Mouse (Mus musculus) gastrocnemius, postnatal 4 days (tissue): Measurements from ENCODE around the gene Brip1. TPM values are rescaled to one million over a fixed set of nuclear protein-coding genes. Genes with fewer than 3 reads are reported as not detected.

ENCODE experiments used
- DNase-seq, 2 experiments: peaks; one replicate each; pipeline ENCODE4 v3.0.0; 2021 to 2022; ENCODE audit warnings: low spot score in 2 of 2, mixed read lengths in 2 of 2
- total RNA-seq, 2 experiments: library from RNA; stranded (reverse); gene quantifications; 2 replicates each; pipeline ENCODE4 v1.2.3; 2021

Brip1 gene
- total RNA-seq, 2 experiments from 2014 or later, result 4.9 to 5.3 TPM

DNA sequence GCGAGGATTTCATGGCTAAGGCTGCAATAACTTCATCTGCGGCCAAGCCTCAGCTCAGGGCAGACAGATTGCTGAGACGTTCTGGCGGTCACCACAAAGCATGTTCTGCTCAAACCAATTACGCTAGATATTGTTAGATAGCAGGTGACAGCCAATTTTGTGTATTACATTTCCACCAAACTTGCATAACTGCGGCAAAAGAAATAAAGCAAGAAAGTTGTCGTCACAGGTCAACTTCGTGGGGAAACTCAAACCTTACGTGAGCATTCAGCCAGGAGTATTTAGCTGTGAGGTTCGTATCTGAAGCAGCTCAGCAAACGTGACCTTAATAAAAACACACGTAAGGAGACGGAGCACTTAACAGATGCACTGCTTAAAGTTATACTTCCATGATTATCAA lies 162.3 kb downstream of the Brip1 start:
- no peak for DNase-seq

DNA sequence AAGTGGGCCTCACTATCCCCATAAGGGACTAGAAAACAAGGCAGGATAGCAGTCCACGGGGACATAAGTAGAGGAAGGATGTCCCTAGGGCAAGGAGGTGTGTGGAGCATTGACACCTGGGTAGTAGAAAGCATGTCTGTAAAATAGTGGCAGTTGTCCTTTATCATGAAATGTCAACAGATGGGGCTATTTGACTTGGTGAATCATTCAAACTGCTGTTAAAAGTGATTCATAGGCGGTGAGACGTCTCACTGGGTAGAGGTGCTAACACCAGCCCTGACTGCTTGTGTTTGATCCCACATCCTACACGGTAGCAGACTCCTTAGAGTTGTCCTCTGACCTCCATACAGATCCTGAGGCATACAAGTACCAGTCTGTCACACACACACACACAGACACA lies 168.1 kb downstream of the Brip1 start:
- DNase-seq, result no peak

DNA sequence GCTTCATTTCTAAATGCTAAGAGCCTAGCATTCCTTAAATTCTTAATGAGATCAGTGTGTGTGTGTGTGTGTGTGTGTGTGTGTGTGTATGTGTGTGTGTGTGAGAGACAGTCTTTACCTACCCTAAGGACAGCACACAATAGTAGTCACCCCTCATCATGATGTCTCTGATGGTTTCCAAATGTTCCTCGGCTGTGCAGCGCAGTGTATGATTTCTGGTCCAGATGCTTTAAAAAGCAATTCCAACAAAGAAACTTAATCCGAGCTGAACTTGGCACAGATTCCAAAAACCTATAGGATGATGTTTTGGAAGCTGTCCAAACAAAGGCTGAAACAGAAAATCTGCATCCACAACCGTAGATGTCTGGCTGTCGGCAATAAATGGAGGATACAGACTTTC lies 173.0 kb downstream of the Brip1 start:
- DNase-seq, result no peak

DNA sequence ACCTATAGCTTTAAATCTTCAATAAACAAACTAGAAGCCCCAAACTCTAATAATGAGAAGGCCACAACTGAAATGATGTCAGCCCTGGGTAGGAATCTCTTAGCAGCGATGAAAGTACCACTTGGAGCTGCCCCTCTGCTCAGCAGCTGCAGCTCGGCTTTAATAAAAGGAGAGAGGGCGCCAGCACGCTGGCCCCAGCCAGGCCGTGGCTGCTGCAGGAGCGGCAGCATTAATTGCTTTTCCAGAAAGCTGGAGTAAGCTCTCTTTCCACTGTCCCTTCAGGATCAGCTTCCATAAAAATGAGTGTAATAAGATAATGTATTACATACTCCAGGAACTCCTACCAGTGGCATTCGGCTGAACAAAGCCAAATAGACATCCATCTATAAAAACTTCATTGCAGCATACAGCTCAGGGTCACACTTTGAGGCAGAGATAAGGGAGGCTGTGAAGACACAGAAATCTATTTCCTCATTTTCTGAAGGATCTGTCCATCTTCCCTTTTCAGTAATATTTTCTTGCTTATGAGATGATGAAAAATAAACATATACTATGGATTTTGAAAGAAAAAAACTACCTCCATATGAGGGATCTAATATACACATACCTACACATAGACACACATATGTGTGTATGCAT lies 174.3 kb downstream of the Brip1 start:
- peak in 1 of 2 experiments; percentile 41 for DNase-seq

DNA sequence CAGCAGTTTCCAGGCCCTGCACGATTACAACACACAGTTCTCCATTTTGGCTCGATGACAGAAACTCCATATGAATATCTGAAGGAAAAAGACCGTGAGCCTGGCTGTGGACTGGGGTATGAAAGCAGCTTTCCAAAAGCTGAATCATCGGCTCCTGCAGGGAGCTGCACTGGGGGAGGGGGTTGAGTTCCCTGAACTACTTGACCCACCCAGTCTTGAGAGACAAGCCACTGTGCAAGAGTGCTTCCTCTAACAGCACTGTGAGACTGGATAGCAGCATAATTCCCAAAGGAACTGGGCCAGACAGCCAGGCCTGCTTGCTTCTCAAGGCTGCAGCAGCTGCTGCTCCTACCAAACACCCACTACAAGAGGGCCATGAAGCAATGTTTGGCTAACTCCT lies 178.6 kb downstream of the Brip1 start:
- DNase-seq, result peak in 1 of 2 experiments; percentile 19

DNA sequence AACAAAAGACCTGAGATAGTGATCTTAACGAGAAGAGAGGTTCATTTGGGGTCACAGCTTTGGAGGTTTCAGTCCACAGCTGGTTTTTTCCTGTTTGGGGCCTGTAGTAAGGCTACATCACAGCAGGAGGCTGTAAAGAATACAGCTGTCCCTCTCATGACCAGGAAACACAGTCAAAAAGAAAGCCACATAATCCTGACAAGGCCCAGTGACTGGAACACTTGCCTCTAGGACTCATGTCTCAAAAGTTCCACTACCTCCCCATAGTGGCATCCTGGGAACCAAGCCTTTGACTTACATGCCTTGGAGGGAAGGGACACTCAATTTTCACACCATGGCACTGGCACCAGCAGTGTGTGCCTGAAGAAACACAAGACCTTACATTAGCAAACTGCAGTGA lies 181.0 kb downstream of the Brip1 start:
- no peak for DNase-seq

DNA sequence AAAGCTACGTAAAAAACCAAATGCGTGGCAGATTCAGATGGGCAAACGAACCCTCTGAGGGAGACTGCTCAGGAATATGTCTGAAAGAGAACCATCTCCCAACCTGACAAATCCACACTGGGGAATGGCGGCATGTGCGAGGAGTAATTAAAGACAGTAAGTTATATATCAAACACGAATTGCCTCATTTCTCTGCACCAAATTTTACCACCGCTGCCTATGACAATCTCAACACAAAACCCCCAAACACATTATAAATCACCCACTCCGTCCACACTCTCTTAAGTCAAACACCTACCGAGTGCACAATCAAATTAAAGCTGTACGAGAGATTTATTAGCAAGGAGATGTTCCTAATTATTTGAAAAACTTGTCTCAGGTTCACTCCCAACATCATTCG lies 184.8 kb downstream of the Brip1 start:
- DNase-seq, result no peak

DNA sequence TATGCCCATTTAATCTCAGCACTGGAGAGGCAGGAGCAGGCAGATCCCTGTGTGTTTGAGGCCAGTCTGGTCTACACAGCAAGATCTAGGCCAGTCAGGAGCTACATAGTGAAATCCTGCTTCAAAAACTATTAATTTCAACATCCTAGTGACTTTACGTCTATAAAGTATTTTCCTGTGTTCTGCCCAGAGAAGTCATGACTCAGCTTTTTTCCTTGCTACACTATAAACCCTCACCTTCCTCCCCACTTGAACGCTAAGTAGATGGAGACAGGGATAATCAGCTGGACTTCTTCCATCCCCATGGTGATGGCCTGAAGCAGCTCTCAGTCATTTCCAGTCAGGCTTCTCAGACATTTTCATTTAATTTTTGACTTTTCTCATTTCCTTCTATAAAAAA lies 187.9 kb downstream of the Brip1 start:
- DNase-seq, result no peak

DNA sequence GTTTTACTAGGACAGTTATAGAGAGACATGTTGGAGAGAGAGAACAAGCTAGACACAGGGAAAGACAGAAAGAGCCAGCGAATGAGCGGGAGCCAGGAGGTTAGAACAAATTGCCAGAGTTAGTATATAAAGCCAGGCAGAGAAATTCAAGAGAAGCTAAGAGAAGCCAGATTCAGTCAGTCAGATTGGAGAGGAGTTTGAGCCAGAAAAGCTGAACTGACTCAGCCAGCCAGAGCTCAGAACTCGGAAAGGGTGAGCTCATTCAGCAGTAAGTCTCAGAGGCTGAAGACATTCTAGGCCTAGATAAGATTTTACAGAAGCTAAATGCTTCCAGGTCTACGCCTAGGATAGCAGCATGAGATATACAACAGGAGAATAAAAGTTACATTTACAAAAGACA lies 190.5 kb downstream of the Brip1 start:
- no peak for DNase-seq

DNA sequence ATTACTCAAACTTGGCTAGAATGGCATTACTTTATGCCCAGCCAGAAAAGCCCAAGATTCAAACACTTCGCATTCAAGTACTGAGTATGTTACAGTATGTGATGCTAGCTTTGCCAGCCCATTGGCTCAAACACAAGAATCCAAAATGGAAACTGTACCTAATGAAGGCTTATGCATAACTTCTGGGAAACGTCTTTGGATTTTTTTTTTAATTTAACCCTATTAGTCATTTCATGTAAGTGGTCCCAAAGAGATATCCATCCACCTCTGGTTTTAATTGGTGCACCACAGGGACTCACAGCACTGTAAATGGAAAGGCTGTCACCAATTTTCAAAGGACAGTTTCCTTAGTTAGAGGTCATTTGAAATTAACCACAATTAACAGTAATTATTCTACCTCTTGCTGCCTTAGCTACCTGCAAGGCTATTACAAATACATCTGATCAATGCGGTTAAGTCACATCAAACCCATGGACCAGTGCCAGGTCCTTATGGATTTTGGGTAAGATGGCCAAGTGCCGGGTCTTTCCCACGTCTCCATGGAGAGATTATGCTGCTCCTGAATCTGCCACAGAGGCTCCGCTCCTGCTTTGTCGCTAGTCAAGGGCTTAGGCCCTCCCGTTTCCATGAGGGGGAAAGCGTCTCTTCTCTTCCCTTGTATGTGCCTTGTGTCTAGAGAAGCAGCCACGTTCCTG lies 192.6 kb downstream of the Brip1 start:
- DNase-seq, result no peak

Other genes starting within 250 kb of the Brip1 start
- gene Ints2, start 56.4 kb upstream of the Brip1 start, total RNA-seq, result 10 to 100 TPM; 13.2 to 14.6 TPM
- gene Med13, start 156.4 kb upstream of the Brip1 start, total RNA-seq, result 10 to 100 TPM; 47.8 to 51.6 TPM